Mouse (Mus musculus): Measurements from ENCODE around the gene Atrnl1.

DNA sequence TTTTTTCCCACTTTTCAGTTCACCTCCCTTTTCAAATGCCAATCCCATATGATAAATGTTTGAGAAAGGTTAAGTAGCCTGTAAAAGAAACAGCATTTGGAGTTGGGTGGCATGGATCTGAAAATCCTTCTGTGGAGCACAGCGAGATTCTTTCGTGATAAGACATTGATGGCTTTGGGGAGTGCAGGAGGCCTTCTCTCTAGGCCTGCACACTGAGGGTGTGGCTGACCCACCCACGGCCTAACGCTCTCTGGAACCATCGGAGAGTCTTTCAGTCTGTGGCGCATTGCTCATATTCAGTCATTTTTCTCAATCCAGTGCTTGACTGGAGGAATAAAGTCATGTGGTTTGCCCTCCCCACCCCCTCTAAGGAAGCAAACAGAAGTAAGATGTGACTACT, 506.8 kb downstream of the Atrnl1 start:
- no peak for TF ChIP-seq CHD2 (IDR thresholded peaks at IDR 0.05; ENCODE audit: low read depth, low read length)
- TF ChIP-seq ZC3H11A (IDR thresholded peaks at IDR 0.05; ENCODE audit: borderline replicate concordance, low read depth, low read length) = no peak
- TF ChIP-seq ZNF384 (IDR thresholded peaks at IDR 0.05; ENCODE audit: low read depth, low read length) = no peak
